Mouse (Mus musculus): ENCODE results near the gene Il12a. TPM values are rescaled to one million over a fixed set of nuclear protein-coding genes. Genes with fewer than 3 reads are reported as not detected.
"Not testable (repeated sequence)": the region's sequence is repeated elsewhere in the genome, so short reads cannot be mapped to it uniquely, and the experiment has no call there.

The Il12a gene
- polyA plus RNA-seq, 1 experiment from 2014 or later, result 0.29 TPM

DNA sequence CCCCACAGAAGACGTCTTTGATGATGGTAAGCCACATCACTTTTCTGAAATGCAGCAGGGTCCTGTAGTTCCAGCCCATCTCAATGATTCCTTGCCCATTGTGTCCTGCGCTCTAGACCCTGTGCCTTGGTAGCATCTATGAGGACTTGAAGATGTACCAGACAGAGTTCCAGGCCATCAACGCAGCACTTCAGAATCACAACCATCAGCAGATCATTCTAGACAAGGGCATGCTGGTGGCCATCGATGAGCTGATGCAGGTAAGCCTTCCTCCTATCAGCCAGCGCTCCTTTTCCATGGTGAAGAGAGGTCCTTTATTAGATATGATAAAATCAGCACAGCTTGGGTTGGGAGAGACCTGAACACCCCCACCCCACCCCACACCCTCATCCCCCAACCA lies 4.9 kb downstream of the Il12a start:
- H3K27ac ChIP-seq, result no peak overlapping the region
- H3K4me3 ChIP-seq (ENCODE audit: inconsistent target), result no peak overlapping the region
- H3K79me2 ChIP-seq (ENCODE audit: inconsistent target), result no peaks in the 10 kb centered on the region
- H3K36me3 ChIP-seq (ENCODE audit: inconsistent target), result no peaks in the 10 kb centered on the region
- 88% methylated on average over 5 of the region's 5 CpGs for whole genome bisulfite sequencing (ENCODE audit: missing documents)

- Histone ChIP-seq H3K36me3 (ENCODE audit: inconsistent target) (no peaks in the 10 kb centered on the region), H3K4me3 (ENCODE audit: inconsistent target) (no peak overlapping the region), H3K27ac (no peak overlapping the region), H3K79me2 (ENCODE audit: inconsistent target) (no peaks in the 10 kb centered on the region)
- WGBS (ENCODE audit: missing documents), result 97% methylated on average over 3 of the region's 3 CpGs
Observed at GRCm38 (mm10) chr3:68696495-68697200, 6.2 kb downstream of the Il12a start.

- H3K4me3 ChIP-seq (ENCODE audit: inconsistent target), result no peak overlapping the region
Observed at GRCm38 (mm10) chr3:68698601-68699000, 8.2 kb downstream of the Il12a start.

DNA sequence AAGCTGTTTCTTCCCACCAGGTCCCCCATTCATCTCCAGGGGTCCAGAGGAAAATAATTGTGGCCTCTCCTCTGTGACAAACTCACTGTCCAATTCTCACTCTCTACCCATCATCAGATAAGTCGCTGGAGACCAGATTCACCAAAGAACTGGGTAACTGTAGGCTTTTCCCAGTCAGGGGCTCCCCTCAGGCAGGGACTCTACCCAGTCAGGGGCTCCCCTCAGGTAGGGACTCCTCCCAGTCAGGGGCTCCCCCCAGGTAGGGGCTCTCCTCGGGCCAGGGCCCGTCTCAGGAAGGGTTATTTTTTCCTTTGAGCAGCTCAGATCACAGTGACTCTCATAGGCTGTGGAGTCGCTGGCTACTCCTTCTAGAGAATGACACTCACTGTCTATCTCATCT lies 9.6 kb downstream of the Il12a start:
- WGBS (ENCODE audit: missing documents), result 94% methylated on average over 4 of the region's 4 CpGs
- no peak overlapping the region for H3K4me3 ChIP-seq (ENCODE audit: inconsistent target)

More at GRCm38 (mm10) chr3:68698601-68699000, 8.2 kb downstream of the Il12a start:
- H3K27ac ChIP-seq, result no peak overlapping the region
- H3K79me2 ChIP-seq (ENCODE audit: inconsistent target), result no peaks in the 10 kb centered on the region
- H3K36me3 ChIP-seq (ENCODE audit: inconsistent target), result no peaks in the 10 kb centered on the region
- WGBS (ENCODE audit: missing documents), result 100% methylated on average over 3 of the region's 3 CpGs

DNA sequence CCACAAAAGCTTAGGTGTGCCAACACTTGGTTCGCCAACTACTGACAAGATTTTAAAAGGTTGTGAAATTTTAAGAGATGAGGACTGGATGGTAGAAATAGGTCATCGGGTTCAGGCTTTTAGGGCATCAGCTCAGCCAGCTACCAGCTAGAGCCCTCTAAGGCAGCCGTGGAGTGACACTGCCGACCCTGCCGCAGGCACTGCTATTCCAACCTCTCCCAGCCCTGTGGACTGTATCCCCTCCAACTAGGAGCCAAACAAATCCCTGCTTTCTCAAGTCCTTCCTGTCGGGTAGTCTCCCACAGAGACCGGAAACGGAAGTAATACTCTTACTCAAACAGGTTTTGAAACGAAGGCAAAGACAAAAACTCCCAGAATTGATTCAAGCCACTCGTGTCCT lies 15.9 kb downstream of the Il12a start:
- Histone ChIP-seq H3K27ac (no peak overlapping the region), H3K79me2 (ENCODE audit: inconsistent target) (no peaks in the 10 kb centered on the region), H3K36me3 (ENCODE audit: inconsistent target) (no peaks in the 10 kb centered on the region), H3K4me3 (ENCODE audit: inconsistent target) (no peak overlapping the region)
- 63% methylated on average over 10 of the region's 10 CpGs for WGBS (ENCODE audit: missing documents)

More for the DNA sequence above, 9.6 kb downstream of the Il12a start:
- Histone ChIP-seq H3K36me3 (ENCODE audit: inconsistent target) (no peaks in the 10 kb centered on the region), H3K79me2 (ENCODE audit: inconsistent target) (no peaks in the 10 kb centered on the region), H3K27ac (no peak overlapping the region)

DNA sequence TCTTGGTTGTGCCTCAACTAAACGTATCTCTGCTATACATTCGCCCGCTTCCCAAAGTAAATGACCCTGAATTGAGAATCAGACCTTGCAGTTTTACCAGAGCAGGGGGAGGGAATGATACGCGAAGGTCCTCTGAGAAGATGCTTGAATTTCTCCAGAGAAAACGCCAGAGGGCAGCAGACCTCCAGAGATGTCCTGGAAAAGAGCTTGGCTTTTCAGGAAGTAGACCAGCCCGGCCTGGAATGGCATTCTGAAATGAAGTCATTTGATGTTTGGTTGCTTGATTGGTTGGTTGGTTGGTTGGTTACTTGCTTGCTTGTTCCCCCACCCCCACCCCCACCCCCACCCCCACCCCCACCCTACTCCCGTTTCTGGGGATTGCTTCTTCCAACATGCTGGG lies 17.8 kb downstream of the Il12a start:
- Histone ChIP-seq H3K36me3 (ENCODE audit: inconsistent target) (no peaks in the 10 kb centered on the region), H3K27ac (no peak overlapping the region), H3K79me2 (ENCODE audit: inconsistent target) (no peaks in the 10 kb centered on the region), H3K4me3 (ENCODE audit: inconsistent target) (no peak overlapping the region)
- WGBS (ENCODE audit: missing documents), result 57% methylated on average over 7 of the region's 8 CpGs

- no peaks in the 10 kb centered on the region for H3K36me3 ChIP-seq (ENCODE audit: inconsistent target)
- WGBS (ENCODE audit: missing documents), result 2% methylated on average over 9 of the region's 9 CpGs
- no peak overlapping the region for H3K27ac ChIP-seq
- no peak overlapping the region for H3K4me3 ChIP-seq (ENCODE audit: inconsistent target)
- H3K79me2 ChIP-seq (ENCODE audit: inconsistent target), result no peaks in the 10 kb centered on the region
Observed at GRCm38 (mm10) chr3:68709198-68709797, 18.9 kb downstream of the Il12a start.

DNA sequence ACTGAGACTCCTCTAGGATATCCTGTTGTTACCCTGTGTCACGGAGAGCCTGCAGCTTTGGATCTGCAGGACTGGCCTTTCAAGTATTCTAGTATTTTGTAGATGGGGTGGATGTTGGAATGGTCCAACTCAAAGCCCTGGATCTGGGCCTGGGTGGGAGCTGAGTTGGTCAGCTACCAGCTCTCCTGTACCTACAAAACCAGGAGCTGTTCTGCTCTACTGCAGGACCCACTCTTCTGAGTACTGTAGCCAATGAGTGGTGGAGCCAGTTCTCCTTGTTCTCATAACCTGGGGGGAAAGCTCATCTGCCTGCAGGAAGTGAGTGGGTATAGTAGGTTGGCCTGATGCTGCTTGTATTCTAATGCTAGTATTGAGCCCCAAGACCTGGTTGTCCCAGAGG lies 20.0 kb downstream of the Il12a start:
- no peak overlapping the region for H3K4me3 ChIP-seq (ENCODE audit: inconsistent target)
- 83% methylated on average over 1 of the region's 1 CpGs for WGBS (ENCODE audit: missing documents)
- no peaks in the 10 kb centered on the region for H3K36me3 ChIP-seq (ENCODE audit: inconsistent target)
- H3K79me2 ChIP-seq (ENCODE audit: inconsistent target), result no peaks in the 10 kb centered on the region
- H3K27ac ChIP-seq, result no peak overlapping the region

GRCm38 (mm10) chr3:68711510-68711909 lies 21.1 kb downstream of the Il12a start:
- 96% methylated on average over 5 of the region's 5 CpGs for WGBS (ENCODE audit: missing documents)
- no peaks in the 10 kb centered on the region for H3K79me2 ChIP-seq (ENCODE audit: inconsistent target)

GRCm38 (mm10) chr3:68713550-68713949 lies 23.1 kb downstream of the Il12a start:
- Histone ChIP-seq H3K4me3 (ENCODE audit: inconsistent target) (no peak overlapping the region), H3K36me3 (ENCODE audit: inconsistent target) (no peaks in the 10 kb centered on the region), H3K27ac (no peak overlapping the region), H3K79me2 (ENCODE audit: inconsistent target) (no peaks in the 10 kb centered on the region)
- 5% methylated on average over 6 of the region's 7 CpGs for WGBS (ENCODE audit: missing documents)

More at GRCm38 (mm10) chr3:68711510-68711909, 21.1 kb downstream of the Il12a start:
- Histone ChIP-seq H3K36me3 (ENCODE audit: inconsistent target) (no peaks in the 10 kb centered on the region), H3K27ac (no peak overlapping the region), H3K4me3 (ENCODE audit: inconsistent target) (no peak overlapping the region)

GRCm38 (mm10) chr3:68717346-68717745 lies 26.9 kb downstream of the Il12a start:
- H3K4me3 ChIP-seq (ENCODE audit: inconsistent target); H3K27ac ChIP-seq; H3K79me2 ChIP-seq (ENCODE audit: inconsistent target); H3K36me3 ChIP-seq (ENCODE audit: inconsistent target): not testable (repeated sequence)
- 19% methylated on average over 5 of the region's 5 CpGs for WGBS (ENCODE audit: missing documents)

- 80% methylated on average over 6 of the region's 8 CpGs for WGBS (ENCODE audit: missing documents)
- Histone ChIP-seq H3K4me3 (ENCODE audit: inconsistent target) (no peak overlapping the region), H3K79me2 (ENCODE audit: inconsistent target) (no peaks in the 10 kb centered on the region), H3K27ac (no peak overlapping the region), H3K36me3 (ENCODE audit: inconsistent target) (no peaks in the 10 kb centered on the region)
Observed at GRCm38 (mm10) chr3:68719229-68719819, 28.9 kb downstream of the Il12a start.

- no peaks in the 10 kb centered on the region for H3K79me2 ChIP-seq (ENCODE audit: inconsistent target)
Observed at GRCm38 (mm10) chr3:68720258-68720657, 29.8 kb downstream of the Il12a start.

GRCm38 (mm10) chr3:68741955-68742354 lies 51.5 kb downstream of the Il12a start:
- Histone ChIP-seq H3K79me2 (ENCODE audit: inconsistent target) (no peaks in the 10 kb centered on the region), H3K36me3 (ENCODE audit: inconsistent target) (no peaks in the 10 kb centered on the region), H3K4me3 (ENCODE audit: inconsistent target) (no peak overlapping the region), H3K27ac (no peak overlapping the region)
- 94% methylated on average over 7 of the region's 7 CpGs for WGBS (ENCODE audit: missing documents)

More at GRCm38 (mm10) chr3:68720258-68720657, 29.8 kb downstream of the Il12a start:
- no peak overlapping the region for H3K27ac ChIP-seq
- WGBS (ENCODE audit: missing documents), result 47% methylated on average over 13 of the region's 13 CpGs
- H3K36me3 ChIP-seq (ENCODE audit: inconsistent target), result no peaks in the 10 kb centered on the region
- H3K4me3 ChIP-seq (ENCODE audit: inconsistent target), result no peak overlapping the region
